Comparison of ENCODE assay signal across 10 mouse cellular contexts in the genomic region with DNA sequence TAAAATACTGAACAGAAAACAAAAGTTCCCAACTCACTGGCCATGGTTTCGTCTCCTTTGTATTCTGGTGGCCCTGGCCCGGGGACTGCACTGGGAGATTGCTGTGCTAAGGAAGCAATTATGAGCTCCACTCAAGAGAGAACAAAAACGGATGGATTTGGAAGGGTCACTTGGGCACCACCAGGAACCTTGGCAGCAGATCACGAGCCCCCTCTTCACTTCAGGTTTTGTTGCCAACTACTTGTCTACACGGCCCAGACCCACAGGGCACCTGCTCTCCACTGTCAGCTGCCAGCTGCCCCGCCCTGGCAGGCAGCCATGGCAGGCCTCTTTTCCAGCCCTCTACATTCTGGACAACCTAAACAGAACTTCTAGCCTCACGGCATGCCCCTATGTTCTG.
DNase-seq lines count a peak whose midpoint lies in the region; ATAC-seq and TF ChIP-seq lines count a peak whose summit lies in the region.
"Had no signal": no experiment of that assay in that cellular context is flagged by ENCODE, and none has a peak within 500 bp of the region (broad histone marks: within the 10 kb centered on the region; RNA-seq: fewer than 3 reads in every experiment).

No protein-coding gene starts in this region.

- H3K9me3 ChIP-seq in forebrain, embryonic 16.5 days (ENCODE audit: control insufficient read depth, low read length), result no peaks in the 10 kb centered on the region
- H3K9me3 ChIP-seq in liver, embryonic 11.5 days (ENCODE audit: control insufficient read depth, low read length), result no peaks in the 10 kb centered on the region
- H3K9me3 ChIP-seq: heart, embryonic 13.5 days had no signal

- TF ChIP-seq CTCF in layer of hippocampus, adult 2 months (conservative IDR thresholded peaks at IDR 0.05), result no peak

- H3K4me3 ChIP-seq in layer of hippocampus, adult 2 months, result no peak overlapping the region
- no peak overlapping the region for H3K4me3 ChIP-seq in forebrain, embryonic 16.5 days (replicated peaks; ENCODE audit: low read length)
- no peak overlapping the region for H3K4me3 ChIP-seq in liver, embryonic 11.5 days (ENCODE audit: low read depth, low read length)
- H3K4me3 ChIP-seq: heart, embryonic 13.5 days had no signal

- ATAC-seq in forebrain, embryonic 16.5 days, result peak; percentile 74
- no peak for ATAC-seq in liver, embryonic 11.5 days (replicated peaks; ENCODE audit: low FRiP score)

- peaks cover 36% of the 10 kb centered on the region for H3K4me1 ChIP-seq in forebrain, embryonic 16.5 days (replicated peaks; ENCODE audit: control insufficient read depth, insufficient read depth, low read length)
- no peaks in the 10 kb centered on the region for H3K4me1 ChIP-seq in liver, embryonic 11.5 days (replicated peaks; ENCODE audit: control insufficient read depth, insufficient read depth, low read length)

- H3K36me3 ChIP-seq in forebrain, embryonic 16.5 days (ENCODE audit: control insufficient read depth, insufficient read depth), result no peaks in the 10 kb centered on the region
- no peaks in the 10 kb centered on the region for H3K36me3 ChIP-seq in liver, embryonic 11.5 days (ENCODE audit: control insufficient read depth, insufficient read depth, low read length)
- H3K36me3 ChIP-seq: heart, embryonic 13.5 days had no signal

- H3K27ac ChIP-seq in layer of hippocampus, adult 2 months, result peak overlapping the region; percentile 52
- 0 out of 2 replicates have a peak overlapping the region, but pooled peaks have one; percentile 1 for H3K27ac ChIP-seq in forebrain, embryonic 16.5 days (ENCODE audit: low read length)
- H3K27ac ChIP-seq in liver, embryonic 11.5 days (ENCODE audit: low read depth, low read length), result no peak overlapping the region
- H3K27ac ChIP-seq: heart, embryonic 13.5 days had no signal

- no peak overlapping the region for H3K4me2 ChIP-seq in forebrain, embryonic 16.5 days (ENCODE audit: low read length)
- no peak overlapping the region for H3K4me2 ChIP-seq in liver, embryonic 11.5 days

- peak in 1 of 2 experiments; percentile 44 for DNase-seq in layer of hippocampus, adult 2 months (ENCODE audit: low spot score in 2 of 2)
- DNase-seq in layer of hippocampus, adult 18-20 months (ENCODE audit: low spot score in 2 of 2), result no peak
- DNase-seq in cerebellum, adult 11 months, result peak; percentile 77
- peak; percentile 65 for DNase-seq in lung, postnatal 25 days (ENCODE audit: low spot score)
- DNase-seq in liver, embryonic 11.5 days (ENCODE audit: low spot score), result no peak
- DNase-seq in embryo, embryonic 10.5 days (ENCODE audit: low spot score), result no peak
- DNase-seq in left cerebral cortex, adult 8-10 months (ENCODE audit: low spot score in 2 of 2), result no peak
- DNase-seq: layer of hippocampus, adult 9-11 months had no signal

- 21% methylated on average over 7 of the region's 7 CpGs for WGBS in forebrain, embryonic 16.5 days
- 79% methylated on average over 7 of the region's 7 CpGs for WGBS in liver, embryonic 11.5 days

- no peaks in the 10 kb centered on the region for H3K27me3 ChIP-seq in forebrain, embryonic 16.5 days (replicated peaks; ENCODE audit: control insufficient read depth, insufficient read depth, low read length)
- H3K27me3 ChIP-seq in liver, embryonic 11.5 days (replicated peaks; ENCODE audit: control insufficient read depth, insufficient read depth, low read length), result no peaks in the 10 kb centered on the region

- H3K9ac ChIP-seq in forebrain, embryonic 16.5 days (replicated peaks; ENCODE audit: low read depth, low read length), result no peak overlapping the region
- no peak overlapping the region for H3K9ac ChIP-seq in liver, embryonic 11.5 days (ENCODE audit: low read depth, low read length)
- H3K9ac ChIP-seq: heart, embryonic 13.5 days had no signal

Comparison
In these comparisons a context has a peak if more than half of its experiments do, and no peak if none do; other contexts are left out.
1. DNase-seq: peak in cerebellum, adult 11 months (single experiment) and lung, postnatal 25 days (single experiment); none in layer of hippocampus, adult 18-20 months (0 of 2), liver, embryonic 11.5 days (single experiment), embryo, embryonic 10.5 days (single experiment) and left cerebral cortex, adult 8-10 months (0 of 2).